Mouse (Mus musculus): ENCODE results near the gene Tpd52l2. TPM values are rescaled to one million over a fixed set of nuclear protein-coding genes. Genes with fewer than 3 reads are reported as not detected.

Tpd52l2 gene
- 7.5 and 38.2 TPM in 2 replicates for polyA plus RNA-seq (2012; ENCODE audit: insufficient read depth, low replicate concordance)

DNA sequence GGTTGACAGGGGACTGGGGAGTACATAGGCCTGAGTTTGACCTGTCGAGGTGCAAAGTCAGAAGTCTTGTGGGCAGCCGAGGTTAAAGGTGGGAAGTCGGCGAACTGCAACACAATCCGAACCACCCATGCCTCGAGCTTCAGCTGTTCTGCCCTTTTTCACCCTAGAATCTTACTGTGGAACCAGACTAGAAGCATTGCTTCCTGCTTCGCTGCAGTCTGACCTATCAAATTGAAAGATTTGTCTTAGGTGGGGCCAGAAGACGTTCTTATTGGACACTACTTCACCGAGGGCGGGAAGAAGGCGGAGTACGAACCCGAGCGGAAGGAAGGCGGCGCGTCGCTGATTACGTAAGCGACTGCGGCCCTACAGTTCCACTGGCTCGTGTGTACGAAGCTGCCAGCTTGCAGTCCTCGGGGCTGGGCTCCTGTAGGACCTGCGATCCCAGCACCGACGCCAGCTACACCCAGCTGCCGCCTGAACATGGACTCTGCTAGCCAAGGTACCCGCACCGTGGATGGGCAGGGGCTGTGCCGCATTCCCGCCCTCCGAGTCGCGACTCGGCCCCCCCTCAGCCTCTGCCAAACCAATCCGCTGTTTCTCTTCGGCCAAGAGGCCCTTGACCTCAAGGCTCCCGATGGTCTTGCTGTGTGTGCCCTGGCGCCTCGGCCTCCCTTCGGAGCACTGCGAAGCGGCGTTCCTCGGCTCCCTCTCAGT is at the start of gene Tpd52l2:
TSS of gene Tpd52l2 (plus strand) at position 312 of the 717 bp plus-strand sequence.
- TF ChIP-seq GATA1 (IDR thresholded peaks at IDR 0.05; ENCODE audit: borderline replicate concordance, low read length) (no peak), FLI1 (IDR thresholded peaks at IDR 0.05; ENCODE audit: low read length) (peak; percentile 63; the same call in 1 of the 2 replicates)
- Histone ChIP-seq H3K4me3 (replicated peaks) (peak within 1 kb of the TSS; percentile 93), H3K4me1 (peaks cover 57% of the 10 kb centered on the region), H3K36me3 (replicated peaks; ENCODE audit: low read length) (peaks cover 30% of the 10 kb centered on the region), H3K27me3 (replicated peaks) (peaks cover 15% of the 10 kb centered on the region), H3K9me3 (no peaks in the 10 kb centered on the region)

DNA sequence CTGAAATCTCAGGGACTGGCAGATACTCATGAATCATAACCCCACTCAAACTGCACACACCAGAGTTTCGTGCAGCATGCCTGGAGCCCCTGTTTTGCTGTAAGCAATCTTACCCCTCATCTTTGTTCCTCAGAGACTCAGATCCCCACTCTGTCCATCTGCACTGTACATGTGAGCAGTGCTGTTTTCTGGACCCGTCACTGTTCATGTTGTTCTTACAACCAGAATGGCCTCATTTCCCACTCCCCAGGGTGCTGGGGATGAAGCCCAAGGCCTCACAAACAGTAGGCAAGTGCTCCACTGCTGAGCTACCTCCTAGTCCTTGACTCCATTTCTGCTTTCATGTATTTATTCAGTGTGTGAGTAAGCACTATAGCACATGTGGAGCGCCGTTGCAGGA is 44.8 kb upstream of the Tpd52l2 start:
- TF ChIP-seq FLI1 (IDR thresholded peaks at IDR 0.05; ENCODE audit: low read length) (no peak), GATA1 (IDR thresholded peaks at IDR 0.05; ENCODE audit: borderline replicate concordance, low read length) (no peak)
- H3K4me1 ChIP-seq: peaks cover 7% of the 10 kb centered on the region

DNA sequence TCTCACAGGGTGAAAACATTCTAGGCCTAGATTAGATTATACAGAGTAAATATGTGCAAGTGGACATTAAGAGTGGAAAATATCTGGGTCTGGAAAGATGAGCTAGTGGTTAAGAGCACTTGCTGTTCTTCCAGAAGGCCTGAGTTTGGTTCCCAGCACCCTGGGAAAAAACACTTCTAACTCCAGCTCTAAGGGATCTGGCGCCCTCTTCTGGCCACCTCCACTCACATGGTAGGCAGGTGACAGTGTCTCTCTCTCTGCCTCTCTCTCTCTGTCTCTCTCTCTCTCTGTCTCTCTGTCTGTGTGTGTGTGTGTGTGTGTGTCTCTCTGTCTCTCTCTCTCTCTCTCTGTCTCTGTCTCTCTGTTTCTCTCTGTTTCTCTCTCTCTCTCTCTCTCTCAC is 43.7 kb upstream of the Tpd52l2 start:
- Histone ChIP-seq H3K9me3 (peaks cover 14% of the 10 kb centered on the region), H3K4me1 (peaks cover 13% of the 10 kb centered on the region), H3K27me3 (replicated peaks) (peaks cover 80% of the 10 kb centered on the region), H3K4me3 (replicated peaks) (no peak overlapping the region), H3K36me3 (replicated peaks; ENCODE audit: low read length) (no peaks in the 10 kb centered on the region)
- TF ChIP-seq FLI1 (IDR thresholded peaks at IDR 0.05; ENCODE audit: low read length): no peak
- TF ChIP-seq GATA1 (IDR thresholded peaks at IDR 0.05; ENCODE audit: borderline replicate concordance, low read length): no peak

More for the DNA sequence above, 44.8 kb upstream of the Tpd52l2 start:
- Histone ChIP-seq H3K9me3 (peaks cover 14% of the 10 kb centered on the region), H3K36me3 (replicated peaks; ENCODE audit: low read length) (no peaks in the 10 kb centered on the region), H3K27me3 (replicated peaks) (peaks cover 78% of the 10 kb centered on the region), H3K4me3 (replicated peaks) (no peak overlapping the region)

- Histone ChIP-seq H3K36me3 (replicated peaks; ENCODE audit: low read length) (no peaks in the 10 kb centered on the region), H3K9me3 (peaks cover 14% of the 10 kb centered on the region), H3K4me3 (replicated peaks) (no peak overlapping the region), H3K4me1 (peaks cover 35% of the 10 kb centered on the region), H3K27me3 (replicated peaks) (peaks cover 87% of the 10 kb centered on the region)
- TF ChIP-seq FLI1 (IDR thresholded peaks at IDR 0.05; ENCODE audit: low read length) (no peak), GATA1 (IDR thresholded peaks at IDR 0.05; ENCODE audit: borderline replicate concordance, low read length) (no peak)
Observed at GRCm38 (mm10) chr2:181455899-181456298, 41.0 kb upstream of the Tpd52l2 start.

- Histone ChIP-seq H3K36me3 (replicated peaks; ENCODE audit: low read length) (no peaks in the 10 kb centered on the region), H3K4me1 (peaks cover 53% of the 10 kb centered on the region), H3K4me3 (replicated peaks) (peak overlapping the region; percentile 94), H3K27me3 (replicated peaks) (peaks cover 87% of the 10 kb centered on the region), H3K9me3 (peaks cover 6% of the 10 kb centered on the region)
- TF ChIP-seq FLI1 (IDR thresholded peaks at IDR 0.05; ENCODE audit: low read length): no peak
- TF ChIP-seq GATA1 (IDR thresholded peaks at IDR 0.05; ENCODE audit: borderline replicate concordance, low read length): no peak
Observed at GRCm38 (mm10) chr2:181457831-181458230, 39.1 kb upstream of the Tpd52l2 start.

DNA sequence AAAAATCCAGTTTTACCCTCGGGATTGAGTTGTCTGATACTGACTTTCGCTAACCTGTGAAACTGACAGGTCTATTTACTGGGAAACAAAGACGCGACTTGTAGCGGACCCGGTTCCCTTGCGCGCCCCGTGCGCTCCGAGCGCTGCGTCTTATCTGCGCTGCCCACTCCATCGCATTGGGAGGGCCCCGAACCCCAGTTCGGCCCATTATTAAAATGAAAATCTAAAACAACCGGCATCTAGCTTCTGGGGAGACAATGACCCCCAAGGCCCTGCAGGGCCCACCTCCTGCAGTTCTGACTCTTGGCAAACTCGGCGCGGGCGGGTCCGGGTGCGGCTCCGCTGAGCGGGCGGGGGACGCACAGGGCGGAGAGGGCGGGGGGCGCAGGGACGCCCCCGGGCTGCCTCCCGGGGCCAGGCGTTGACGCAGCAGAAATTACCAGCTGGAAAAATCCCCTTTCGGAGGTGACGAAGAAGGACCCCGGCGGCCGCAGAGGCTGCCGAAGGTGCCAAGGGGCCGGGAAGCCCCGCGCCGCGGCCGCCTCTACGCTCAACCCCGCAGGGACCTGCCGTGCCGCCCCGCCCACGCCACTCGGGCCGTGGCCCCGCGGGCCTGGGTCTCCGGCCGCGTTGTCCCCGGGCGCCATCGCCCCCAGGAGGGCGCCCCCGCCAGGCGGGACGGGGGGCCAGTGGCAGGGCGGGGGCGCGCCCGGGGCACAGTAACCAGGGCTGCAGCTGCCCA is 38.4 kb upstream of the Tpd52l2 start:
- Histone ChIP-seq H3K4me1 (peaks cover 60% of the 10 kb centered on the region), H3K4me3 (replicated peaks) (peak overlapping the region; percentile 94), H3K27me3 (replicated peaks) (peaks cover 89% of the 10 kb centered on the region), H3K36me3 (replicated peaks; ENCODE audit: low read length) (no peaks in the 10 kb centered on the region), H3K9me3 (no peaks in the 10 kb centered on the region)
- no peak for TF ChIP-seq GATA1 (IDR thresholded peaks at IDR 0.05; ENCODE audit: borderline replicate concordance, low read length)
- no peak for TF ChIP-seq FLI1 (IDR thresholded peaks at IDR 0.05; ENCODE audit: low read length)

DNA sequence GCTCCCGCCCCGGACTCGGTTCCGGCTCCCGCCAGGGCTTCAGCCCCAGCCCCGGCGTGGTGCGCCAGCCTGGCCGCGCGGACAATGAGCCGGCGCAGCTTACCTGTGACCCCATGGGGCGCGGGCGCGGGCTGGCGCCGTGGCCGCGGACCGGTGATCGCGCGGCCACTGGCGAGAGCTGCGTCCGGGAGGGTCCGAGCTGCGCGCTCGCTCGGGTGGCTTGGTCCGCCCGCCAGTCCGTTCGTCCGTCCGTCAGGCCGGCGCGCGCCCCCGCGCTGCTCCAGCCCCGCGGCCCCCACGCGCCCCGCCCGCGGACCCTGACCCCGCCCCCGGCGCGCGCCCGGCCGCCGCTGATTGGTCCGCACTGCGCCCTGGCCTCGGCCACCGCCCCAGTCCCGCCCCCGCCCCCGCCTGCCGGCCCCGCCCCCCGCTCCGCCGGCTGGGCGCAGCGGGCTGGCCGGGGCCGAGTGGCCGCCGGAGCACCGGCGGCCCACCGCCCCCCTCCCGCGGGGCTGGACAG is 37.7 kb upstream of the Tpd52l2 start, which contains the start of gene Zbtb46:
TSS of gene Zbtb46 (minus strand) at position 274 of the 520 bp plus-strand sequence.
- peaks cover 63% of the 10 kb centered on the region for H3K4me1 ChIP-seq
- H3K4me3 ChIP-seq (replicated peaks): peak within 1 kb of the TSS; percentile 94
- peaks cover 92% of the 10 kb centered on the region for H3K27me3 ChIP-seq (replicated peaks)
- TF ChIP-seq FLI1 (IDR thresholded peaks at IDR 0.05; ENCODE audit: low read length) (no peak), GATA1 (IDR thresholded peaks at IDR 0.05; ENCODE audit: borderline replicate concordance, low read length) (no peak)
- no peaks in the 10 kb centered on the region for H3K36me3 ChIP-seq (replicated peaks; ENCODE audit: low read length)
- H3K9me3 ChIP-seq: no peaks in the 10 kb centered on the region

- TF ChIP-seq FLI1 (IDR thresholded peaks at IDR 0.05; ENCODE audit: low read length) (no peak), GATA1 (IDR thresholded peaks at IDR 0.05; ENCODE audit: borderline replicate concordance, low read length) (no peak)
- Histone ChIP-seq H3K4me1 (peaks cover 68% of the 10 kb centered on the region), H3K27me3 (replicated peaks) (peaks cover 92% of the 10 kb centered on the region), H3K4me3 (replicated peaks) (peak overlapping the region; percentile 94), H3K36me3 (replicated peaks; ENCODE audit: low read length) (no peaks in the 10 kb centered on the region), H3K9me3 (no peaks in the 10 kb centered on the region)
Observed at GRCm38 (mm10) chr2:181459673-181460621, 37.0 kb upstream of the Tpd52l2 start.

DNA sequence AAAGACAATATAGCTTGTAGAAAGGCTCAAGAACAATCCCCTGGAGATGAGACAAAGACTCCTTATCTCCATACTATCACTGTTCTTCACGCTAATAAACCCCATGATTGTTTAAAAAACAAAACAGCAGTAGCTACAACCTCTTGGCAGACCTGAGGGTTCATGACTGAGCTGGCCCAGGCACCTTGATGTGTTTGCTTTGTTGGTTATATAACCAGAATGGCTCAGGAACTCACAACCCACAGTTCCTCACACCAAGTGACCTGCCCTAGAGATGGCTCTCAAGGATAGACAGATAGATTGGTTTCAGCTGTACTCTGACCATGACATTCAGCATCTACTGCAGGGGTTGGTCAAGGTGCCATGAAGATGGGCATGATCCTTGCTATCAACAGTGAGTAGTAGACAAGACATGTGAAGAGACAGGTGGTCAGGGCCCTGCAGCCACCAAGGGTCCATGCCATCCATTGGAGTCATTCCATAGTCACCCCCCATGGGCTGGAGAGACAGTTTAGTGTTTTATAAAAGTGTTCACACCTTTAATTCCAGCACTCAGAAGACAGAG is 35.3 kb upstream of the Tpd52l2 start:
- H3K27me3 ChIP-seq (replicated peaks): peaks cover 88% of the 10 kb centered on the region

More for the DNA sequence above, 35.3 kb upstream of the Tpd52l2 start:
- no peak for TF ChIP-seq GATA1 (IDR thresholded peaks at IDR 0.05; ENCODE audit: borderline replicate concordance, low read length)
- no peak for TF ChIP-seq FLI1 (IDR thresholded peaks at IDR 0.05; ENCODE audit: low read length)
- Histone ChIP-seq H3K36me3 (replicated peaks; ENCODE audit: low read length) (no peaks in the 10 kb centered on the region), H3K4me1 (peaks cover 70% of the 10 kb centered on the region), H3K4me3 (replicated peaks) (peak overlapping the region; percentile 81), H3K9me3 (no peaks in the 10 kb centered on the region)
